Mouse (Mus musculus): ENCODE measurements around the gene Olfr1153. TPM values are rescaled to one million over a fixed set of nuclear protein-coding genes. Genes with fewer than 3 reads are reported as not detected.

Olfr1153 gene
- not detected in 2 replicates for total RNA-seq (2017)

DNA sequence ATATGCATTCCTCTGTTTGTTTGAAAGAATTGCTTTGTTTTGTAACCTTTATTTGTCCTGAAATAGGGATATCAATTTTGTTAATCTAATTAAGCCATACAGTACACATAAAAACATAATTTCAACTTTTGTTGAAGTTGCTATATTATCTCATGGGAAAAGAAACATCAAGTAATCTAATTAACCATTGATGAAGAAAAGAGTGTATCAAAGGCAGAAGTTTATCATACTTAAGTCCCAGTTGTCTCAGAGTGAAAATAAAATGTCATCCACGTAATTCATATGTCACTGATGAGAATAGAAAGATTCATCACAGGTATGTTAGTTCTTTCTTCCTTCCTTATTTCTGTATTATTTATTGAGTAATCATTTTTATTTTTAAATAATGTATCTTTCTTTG is at the start of gene Olfr1153:
Gene Olfr1153, plus strand, starts transcription at position 301 of the 400 bp plus-strand sequence.
- no peak for ATAC-seq (ENCODE audit: extremely low read depth, insufficient number of reproducible peaks, low FRiP score, poor library complexity, severe bottlenecking)

DNA sequence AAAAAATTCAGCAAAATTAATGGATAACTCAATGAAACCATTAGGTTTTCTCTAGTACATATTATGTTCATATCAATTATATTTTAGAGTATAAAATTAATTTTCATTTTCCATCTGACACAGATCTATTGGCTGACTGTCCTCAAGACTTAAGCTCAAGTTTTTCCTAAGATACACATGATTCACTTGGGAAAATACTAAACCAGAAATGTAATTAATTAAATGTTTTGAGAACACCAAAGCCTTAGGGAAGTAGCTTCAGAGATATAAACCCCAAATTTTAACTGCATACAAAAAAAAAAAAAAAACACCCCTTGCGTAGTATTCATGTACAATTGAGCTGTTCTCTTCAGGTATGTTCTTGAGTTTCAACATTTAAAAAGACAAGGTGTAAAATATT is 39.2 kb upstream of the Olfr1153 start, which contains the start of gene Olfr1151:
Gene Olfr1151, plus strand, starts transcription at position 301 of the 400 bp plus-strand sequence.
- no peak for ATAC-seq (ENCODE audit: extremely low read depth, insufficient number of reproducible peaks, low FRiP score, poor library complexity, severe bottlenecking)

DNA sequence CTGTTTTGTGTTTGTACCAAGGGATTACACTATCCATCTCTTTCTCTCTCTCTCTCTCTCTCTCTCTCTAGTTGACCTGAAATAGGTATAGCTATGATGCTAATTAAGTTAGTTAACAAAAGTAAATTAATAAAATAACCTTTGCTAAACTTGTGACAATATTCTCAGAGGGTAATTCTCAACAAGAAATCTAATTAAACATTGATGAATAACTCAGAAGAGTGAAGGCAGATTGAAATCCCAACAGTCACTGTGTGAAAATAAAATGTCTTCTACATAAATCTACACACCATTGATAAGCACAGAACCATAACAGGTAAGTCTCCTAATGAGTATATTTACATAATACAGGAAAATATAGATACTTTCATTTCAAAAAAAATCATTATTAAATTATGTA is 28.6 kb upstream of the Olfr1153 start, which contains the start of gene Olfr1152:
Gene Olfr1152, plus strand, starts transcription at position 301 of the 400 bp plus-strand sequence.
- ATAC-seq (ENCODE audit: extremely low read depth, insufficient number of reproducible peaks, low FRiP score, poor library complexity, severe bottlenecking), result no peak

DNA sequence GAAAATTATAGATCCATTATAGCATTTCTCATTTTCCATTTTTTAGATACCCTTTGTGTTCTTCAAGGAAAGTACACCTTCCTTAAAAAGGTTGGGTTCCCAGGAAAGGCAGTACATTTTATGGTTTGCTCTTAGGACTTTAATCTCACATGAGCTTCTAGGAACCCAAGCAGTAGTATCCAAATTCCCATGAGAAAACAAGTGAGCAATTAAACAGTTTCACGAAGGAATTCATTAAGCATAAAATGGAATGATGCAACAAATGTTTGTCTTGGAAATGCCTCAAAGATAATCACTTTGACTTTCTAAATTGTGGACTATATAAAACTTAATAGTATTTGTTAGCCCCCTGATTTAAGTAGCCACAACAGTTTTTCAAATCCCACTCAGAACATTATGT is 10.3 kb downstream of the Olfr1153 start, which contains the start of gene Olfr1154:
Gene Olfr1154, minus strand, starts transcription at position 101 of the 400 bp plus-strand sequence.
- ATAC-seq (ENCODE audit: extremely low read depth, insufficient number of reproducible peaks, low FRiP score, poor library complexity, severe bottlenecking), result no peak

DNA sequence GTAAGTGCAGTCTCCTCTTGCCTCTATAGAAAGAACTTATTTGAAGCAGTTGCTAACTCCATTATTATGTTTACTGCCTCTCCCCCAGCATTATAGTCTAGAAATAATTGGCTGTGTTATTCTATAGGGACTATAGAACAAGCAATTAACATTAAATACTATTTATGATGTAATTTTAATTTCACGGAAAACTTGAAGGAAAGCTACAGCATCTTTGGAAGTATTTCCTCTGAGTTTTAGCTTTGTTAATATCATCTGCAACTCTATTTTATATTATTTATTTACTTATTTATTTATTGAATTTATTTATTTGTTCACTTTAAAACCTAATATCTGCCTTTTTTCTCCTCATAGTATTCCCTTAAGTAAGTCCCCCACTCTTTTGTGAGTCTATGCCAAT is 50.3 kb downstream of the Olfr1153 start, which contains the start of gene Olfr1155:
Gene Olfr1155, minus strand, starts transcription at position 101 of the 400 bp plus-strand sequence.
- no peak for ATAC-seq (ENCODE audit: extremely low read depth, insufficient number of reproducible peaks, low FRiP score, poor library complexity, severe bottlenecking)

Other genes starting within 250 kb of the Olfr1153 start
- gene Olfr1133, start 247.6 kb upstream of the Olfr1153 start, total RNA-seq (2017), result not detected in 2 replicates
- gene Olfr1134, start 236.5 kb upstream of the Olfr1153 start, total RNA-seq (2017), result not detected in 2 replicates
- not detected in 2 replicates for gene Olfr1135, start 221.3 kb upstream of the Olfr1153 start, total RNA-seq (2017)
- gene Olfr1136, start 201.0 kb upstream of the Olfr1153 start, total RNA-seq (2017), result not detected in 2 replicates
- gene Olfr1137, start 181.8 kb upstream of the Olfr1153 start, total RNA-seq (2017), result not detected in 2 replicates
- not detected in 2 replicates for gene Olfr1138, start 155.0 kb upstream of the Olfr1153 start, total RNA-seq (2017)
- not detected in 2 replicates for gene Olfr1140, start 151.2 kb upstream of the Olfr1153 start, total RNA-seq (2017)
- gene Olfr1141, start 141.0 kb upstream of the Olfr1153 start, total RNA-seq (2017), result not detected in 2 replicates
- not detected in 2 replicates for gene Olfr152, start 115.5 kb upstream of the Olfr1153 start, total RNA-seq (2017)
- not detected in 2 replicates for gene Olfr1143, start 94.4 kb upstream of the Olfr1153 start, total RNA-seq (2017)
- not detected in 2 replicates for gene Olfr1145, start 85.1 kb upstream of the Olfr1153 start, total RNA-seq (2017)
- gene Olfr1148, start 64.4 kb upstream of the Olfr1153 start, total RNA-seq (2017), result not detected in 2 replicates
- gene Olfr1150-ps1, start 51.0 kb upstream of the Olfr1153 start, total RNA-seq (2017), result not detected in 2 replicates
- gene Olfr1151, start 39.1 kb upstream of the Olfr1153 start, total RNA-seq (2017), result not detected in 2 replicates
- gene Olfr1152, start 28.5 kb upstream of the Olfr1153 start, total RNA-seq (2017), result not detected in 2 replicates
- gene Olfr1154, start 10.2 kb downstream of the Olfr1153 start, total RNA-seq (2017), result not detected in 2 replicates
- not detected in 2 replicates for gene Olfr1155, start 50.2 kb downstream of the Olfr1153 start, total RNA-seq (2017)
- 0.12 TPM in 1 of 2 replicates, not detected in the other for gene Olfr1156, start 58.1 kb downstream of the Olfr1153 start, total RNA-seq (2017)
- gene Olfr1157, start 73.3 kb downstream of the Olfr1153 start, total RNA-seq (2017), result not detected in 2 replicates
- gene Olfr74, start 79.7 kb downstream of the Olfr1153 start, total RNA-seq (2017), result not detected in 2 replicates
- gene Olfr1158, start 95.2 kb downstream of the Olfr1153 start, total RNA-seq (2017), result not detected in 2 replicates
- not detected in 2 replicates for gene Olfr1160, start 113.3 kb downstream of the Olfr1153 start, total RNA-seq (2017)
- not detected in 2 replicates for gene Olfr1161, start 127.8 kb downstream of the Olfr1153 start, total RNA-seq (2017)
- gene Olfr73, start 142.7 kb downstream of the Olfr1153 start, total RNA-seq (2017), result not detected in 2 replicates
- not detected in 2 replicates for gene Olfr1162, start 156.2 kb downstream of the Olfr1153 start, total RNA-seq (2017)
- gene Olfr1163, start 176.9 kb downstream of the Olfr1153 start, total RNA-seq (2017), result not detected in 2 replicates
- not detected in 2 replicates for gene Olfr1164, start 199.0 kb downstream of the Olfr1153 start, total RNA-seq (2017)
- not detected in 2 replicates for gene Olfr1166, start 233.3 kb downstream of the Olfr1153 start, total RNA-seq (2017)